Mouse (Mus musculus) limb, embryonic 10.5 days (tissue): ENCODE measurements around the gene Ano1. TPM values are rescaled to one million over a fixed set of nuclear protein-coding genes. Genes with fewer than 3 reads are reported as not detected.
A peak's percentile ranks its signal among the peaks of the same experiment; 100 is the strongest.

ENCODE experiments used
- DNase-seq: peaks from one replicate; pipeline ENCODE4 v3.0.0-alpha.2; 2017; ENCODE audit warnings: low spot score
- H3K27ac ChIP-seq: fragments of 300-500 bp; sonication (generic); 2 replicates; pipeline ENCODE4 v1.5.1; 2016; ENCODE audit warnings: mild to moderate bottlenecking
- H3K27me3 ChIP-seq: fragments of 300-500 bp; sonication (generic); 2 replicates; pipeline ENCODE4 v1.6.1; 2016; ENCODE audit warnings: low read depth, mild to moderate bottlenecking; ENCODE audit not compliant: poor library complexity, severe bottlenecking
- H3K36me3 ChIP-seq: fragments of 300-500 bp; sonication (generic); 2 replicates; pipeline ENCODE4 v1.6.1; 2016; ENCODE audit warnings: mild to moderate bottlenecking, moderate library complexity
- H3K4me1 ChIP-seq: fragments of 300-500 bp; sonication (generic); 2 replicates; pipeline ENCODE4 v1.6.1; 2016
- H3K4me3 ChIP-seq: fragments of 300-500 bp; sonication (generic); 2 replicates; pipeline ENCODE4 v1.5.1; 2016; ENCODE audit warnings: mild to moderate bottlenecking, moderate library complexity
- H3K9me3 ChIP-seq: fragments of 300-500 bp; sonication (generic); replicated peaks from 2 replicates; pipeline ENCODE4 v1.6.1; 2016; ENCODE audit warnings: mild to moderate bottlenecking
- WGBS: fragments of 180-500 bp; shearing (Covaris S2); methylation state at CpG from one replicate; pipeline ENCODE4 v1.1.7; 2016; 5-methylcytosine and 5-hydroxymethylcytosine counted together
- polyA plus RNA-seq: library from polyadenylated mRNA; unstranded; fragments of >200 nt; fragmentation: Nextera tagmentation; extraction: Ambion mirVana; gene quantifications from 2 replicates; pipeline ENCODE4 v1.2.1, GENCODE M21; 2016

The Ano1 gene
- polyA plus RNA-seq, 1 experiment from 2014 or later, result 3.1 TPM

DNA sequence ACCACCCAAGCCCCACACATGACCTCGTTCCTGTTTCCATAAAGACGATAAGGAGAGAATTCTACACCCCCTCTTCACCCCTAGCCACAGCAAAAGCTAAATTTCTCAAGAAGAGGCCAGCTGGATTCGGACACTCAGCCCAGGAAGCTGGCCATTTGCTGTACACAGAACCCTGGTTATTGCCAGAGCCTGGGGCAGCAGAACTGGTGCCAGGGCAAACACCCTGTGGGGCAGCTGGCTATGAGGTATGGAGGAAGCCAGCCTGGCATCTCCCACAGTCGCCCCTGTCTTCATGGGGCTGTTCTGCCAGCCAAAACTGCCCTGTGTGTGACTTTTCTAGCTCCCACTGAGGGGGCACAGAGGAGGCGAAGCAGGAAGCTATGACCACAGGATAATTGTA is 104.2 kb downstream of the Ano1 start:
- Histone ChIP-seq H3K9me3 (no peaks in the 10 kb centered on the region), H3K27me3 (no peaks in the 10 kb centered on the region), H3K4me3 (no peak overlapping the region), H3K4me1 (peaks cover 14% of the 10 kb centered on the region), H3K36me3 (no peaks in the 10 kb centered on the region), H3K27ac (peak overlapping the region; percentile 44)
- DNase-seq, result no peak
- WGBS, result 73% methylated on average over 5 of the region's 5 CpGs

DNA sequence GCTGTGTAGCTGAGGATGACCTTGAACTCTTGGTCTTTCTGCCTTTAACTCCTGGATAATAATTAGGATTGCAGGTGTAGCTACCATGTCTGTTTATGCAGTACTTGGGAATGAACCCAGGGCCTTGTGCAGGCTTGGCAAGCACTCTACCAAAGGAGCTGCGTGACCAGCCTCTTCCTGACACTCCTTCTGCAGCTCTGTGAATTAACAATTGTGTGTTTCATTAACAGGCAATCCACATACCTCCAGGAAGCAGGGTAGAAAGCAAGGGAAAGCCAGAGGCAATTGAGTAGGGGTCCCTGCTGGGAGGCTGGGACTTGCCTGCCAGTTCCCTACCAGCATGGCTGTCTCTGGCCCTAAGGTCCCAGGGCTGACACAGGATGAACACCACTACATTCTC is 111.0 kb downstream of the Ano1 start:
- WGBS, result 79% methylated on average over 1 of the region's 1 CpGs
- Histone ChIP-seq H3K4me1 (0 out of 2 replicates have a peak, but pooled peaks cover 3% of the 10 kb centered on the region), H3K9me3 (no peaks in the 10 kb centered on the region), H3K4me3 (no peak overlapping the region), H3K27ac (no peak overlapping the region), H3K27me3 (peaks cover 3% of the 10 kb centered on the region; the same call in 1 of the 2 replicates), H3K36me3 (no peaks in the 10 kb centered on the region)
- DNase-seq, result no peak

DNA sequence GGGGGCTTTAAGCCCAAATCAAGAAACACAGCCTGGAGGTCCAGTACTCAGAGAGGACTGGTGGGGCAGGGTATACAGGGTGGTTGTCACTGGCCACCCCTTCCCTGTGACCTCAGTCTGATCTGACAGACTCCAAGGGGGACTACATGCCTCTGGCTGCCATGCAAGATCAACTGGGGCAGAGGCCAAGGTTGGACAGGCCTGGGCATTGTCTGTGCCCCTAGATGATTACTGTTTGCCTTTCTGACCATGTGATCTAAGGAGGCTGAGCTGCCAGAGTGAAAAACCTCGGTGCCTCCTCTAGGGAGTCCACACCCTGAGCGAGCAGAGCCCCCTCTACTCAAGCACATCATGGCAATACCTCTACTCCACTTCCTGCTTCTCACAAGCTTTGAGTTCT is 115.8 kb downstream of the Ano1 start:
- no peak for DNase-seq
- 0 out of 2 replicates have a peak, but pooled peaks cover 10% of the 10 kb centered on the region for H3K4me1 ChIP-seq
- H3K36me3 ChIP-seq, result no peaks in the 10 kb centered on the region
- H3K4me3 ChIP-seq, result no peak overlapping the region
- peaks cover 3% of the 10 kb centered on the region; the same call in 1 of the 2 replicates for H3K27me3 ChIP-seq
- no peaks in the 10 kb centered on the region for H3K9me3 ChIP-seq
- 66% methylated on average over 2 of the region's 2 CpGs for WGBS
- H3K27ac ChIP-seq, result no peak overlapping the region

DNA sequence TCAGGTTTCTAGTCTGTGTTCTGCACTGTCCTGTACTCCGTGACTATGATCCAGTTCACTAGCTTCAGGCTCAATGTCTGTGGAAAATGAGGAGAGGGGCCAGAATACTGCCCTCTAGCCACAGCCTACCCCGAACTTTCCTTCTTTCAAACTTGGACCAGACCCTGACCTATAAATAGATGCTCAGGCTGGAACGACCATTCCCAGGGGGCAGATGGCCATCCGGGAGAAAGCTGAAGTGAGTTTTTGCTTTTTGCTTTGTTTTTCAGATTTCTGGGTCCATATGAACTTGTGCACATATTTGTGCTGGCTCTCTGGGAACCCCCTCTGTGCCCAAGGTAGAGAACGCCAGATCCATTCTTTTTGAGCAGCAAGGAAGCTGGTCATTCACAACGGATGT is 116.9 kb downstream of the Ano1 start:
- H3K9me3 ChIP-seq, result no peaks in the 10 kb centered on the region
- 0 out of 2 replicates have a peak, but pooled peaks cover 3% of the 10 kb centered on the region for H3K27me3 ChIP-seq
- DNase-seq, result no peak
- WGBS, result 82% methylated on average over 6 of the region's 6 CpGs
- H3K36me3 ChIP-seq, result no peaks in the 10 kb centered on the region
- H3K27ac ChIP-seq, result no peak overlapping the region
- H3K4me3 ChIP-seq, result no peak overlapping the region
- 0 out of 2 replicates have a peak, but pooled peaks cover 8% of the 10 kb centered on the region for H3K4me1 ChIP-seq

DNA sequence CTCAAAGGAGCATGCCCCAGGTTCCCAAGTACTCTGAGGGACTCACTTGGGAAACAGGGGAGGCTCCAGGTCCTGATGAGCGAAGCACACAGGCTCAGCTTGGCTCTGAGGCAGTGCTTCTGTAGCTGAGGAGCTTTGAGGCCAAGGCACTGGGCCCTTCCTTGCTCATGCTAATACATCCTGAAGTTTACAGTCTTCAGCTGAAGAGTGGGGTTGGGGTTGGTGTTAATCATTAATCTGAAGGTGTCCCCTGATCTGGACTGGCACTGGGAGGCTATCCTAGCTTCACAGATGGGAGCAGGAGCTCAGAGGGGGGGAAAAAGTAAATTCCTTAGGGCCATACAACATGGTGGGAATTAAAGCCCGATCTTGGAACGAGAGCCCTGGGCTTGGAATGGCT is 117.3 kb downstream of the Ano1 start:
- Histone ChIP-seq H3K4me1 (0 out of 2 replicates have a peak, but pooled peaks cover 8% of the 10 kb centered on the region), H3K4me3 (no peak overlapping the region), H3K27me3 (0 out of 2 replicates have a peak, but pooled peaks cover 3% of the 10 kb centered on the region), H3K9me3 (no peaks in the 10 kb centered on the region), H3K36me3 (no peaks in the 10 kb centered on the region), H3K27ac (no peak overlapping the region)
- WGBS, result 86% methylated on average over 3 of the region's 3 CpGs
- DNase-seq, result no peak

DNA sequence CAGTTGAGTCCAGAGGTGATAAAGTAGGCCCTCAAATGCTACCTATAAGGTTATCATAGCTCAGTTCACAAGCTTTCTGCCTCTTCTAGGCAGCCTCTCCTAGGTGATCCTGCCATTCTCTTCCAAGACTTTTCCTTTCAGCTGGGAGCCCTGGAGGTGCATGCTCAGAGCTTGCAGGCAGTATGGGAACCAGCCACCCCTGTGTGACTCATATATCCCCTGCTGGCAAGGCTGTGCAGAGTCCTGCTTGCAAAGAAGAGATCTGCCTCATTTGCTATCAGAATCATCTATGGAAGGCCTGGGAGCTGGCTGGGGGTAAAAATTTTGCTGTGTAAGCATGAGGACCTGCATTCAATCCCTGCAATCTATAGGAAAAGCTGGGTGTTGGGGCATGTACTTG is 119.5 kb downstream of the Ano1 start:
- DNase-seq, result no peak
- Histone ChIP-seq H3K27me3 (0 out of 2 replicates have a peak, but pooled peaks cover 3% of the 10 kb centered on the region), H3K36me3 (no peaks in the 10 kb centered on the region), H3K9me3 (no peaks in the 10 kb centered on the region), H3K4me3 (no peak overlapping the region), H3K4me1 (peaks cover 27% of the 10 kb centered on the region), H3K27ac (no peak overlapping the region)

DNA sequence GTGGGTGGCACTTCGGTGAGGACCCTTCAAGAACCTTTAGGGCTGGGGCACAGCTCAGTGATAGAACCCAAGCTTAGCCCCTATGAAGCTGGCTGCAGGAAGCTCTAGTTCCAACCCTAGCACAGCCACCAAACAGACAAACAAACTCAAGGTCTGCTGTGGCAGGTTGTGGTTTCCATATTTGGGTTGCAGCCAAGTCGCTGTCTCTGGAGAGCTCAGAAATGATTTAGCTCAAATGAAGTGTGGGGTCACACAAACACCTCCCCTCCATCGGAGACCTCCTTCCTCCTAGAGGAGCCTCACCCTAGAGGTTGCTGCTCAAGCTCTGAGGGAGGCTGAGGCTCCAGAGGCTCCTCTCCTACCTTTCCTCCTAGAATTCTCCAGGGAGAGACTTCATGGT is 121.2 kb downstream of the Ano1 start:
- no peaks in the 10 kb centered on the region for H3K36me3 ChIP-seq
- 0 out of 2 replicates have a peak, but pooled peaks cover 3% of the 10 kb centered on the region for H3K27me3 ChIP-seq
- no peak overlapping the region for H3K4me3 ChIP-seq
- peaks cover 26% of the 10 kb centered on the region for H3K4me1 ChIP-seq
- no peak for DNase-seq
- no peak overlapping the region for H3K27ac ChIP-seq
- 87% methylated on average over 3 of the region's 3 CpGs for WGBS
- no peaks in the 10 kb centered on the region for H3K9me3 ChIP-seq

DNA sequence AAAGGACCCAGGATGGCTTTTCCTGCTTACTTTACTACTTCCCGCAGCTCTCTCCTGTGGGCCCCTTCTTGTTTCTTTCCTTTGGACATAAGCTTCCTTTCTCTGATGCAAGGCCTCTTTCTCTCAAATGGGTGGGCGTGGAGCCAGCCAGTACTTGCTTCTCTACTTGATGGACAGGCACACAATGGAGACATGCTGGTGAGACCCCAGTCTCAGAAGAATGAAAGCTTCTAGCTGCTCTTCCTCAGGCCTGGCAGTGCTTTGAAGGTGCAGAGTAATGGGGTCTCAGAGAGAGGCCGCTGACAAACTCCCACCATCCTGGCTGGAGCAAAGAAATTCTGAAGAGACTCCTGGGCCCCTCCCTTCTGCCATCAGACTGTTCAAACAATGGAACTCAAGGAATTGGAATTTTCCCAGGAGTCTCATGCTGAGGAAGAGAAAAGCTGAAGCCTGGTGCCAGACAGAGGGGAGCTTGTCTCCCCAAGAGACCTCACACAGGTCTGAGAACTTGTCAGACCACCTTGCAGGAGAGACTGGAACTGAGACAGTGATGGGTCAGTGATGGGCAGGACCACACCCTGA is 123.3 kb downstream of the Ano1 start:
- no peak for DNase-seq
- H3K27ac ChIP-seq, result no peak overlapping the region
- no peaks in the 10 kb centered on the region for H3K36me3 ChIP-seq
- peaks cover 20% of the 10 kb centered on the region for H3K4me1 ChIP-seq
- H3K9me3 ChIP-seq, result no peaks in the 10 kb centered on the region
- 29% methylated on average over 3 of the region's 3 CpGs for WGBS
- no peak overlapping the region for H3K4me3 ChIP-seq
- H3K27me3 ChIP-seq, result 0 out of 2 replicates have a peak, but pooled peaks cover 3% of the 10 kb centered on the region

DNA sequence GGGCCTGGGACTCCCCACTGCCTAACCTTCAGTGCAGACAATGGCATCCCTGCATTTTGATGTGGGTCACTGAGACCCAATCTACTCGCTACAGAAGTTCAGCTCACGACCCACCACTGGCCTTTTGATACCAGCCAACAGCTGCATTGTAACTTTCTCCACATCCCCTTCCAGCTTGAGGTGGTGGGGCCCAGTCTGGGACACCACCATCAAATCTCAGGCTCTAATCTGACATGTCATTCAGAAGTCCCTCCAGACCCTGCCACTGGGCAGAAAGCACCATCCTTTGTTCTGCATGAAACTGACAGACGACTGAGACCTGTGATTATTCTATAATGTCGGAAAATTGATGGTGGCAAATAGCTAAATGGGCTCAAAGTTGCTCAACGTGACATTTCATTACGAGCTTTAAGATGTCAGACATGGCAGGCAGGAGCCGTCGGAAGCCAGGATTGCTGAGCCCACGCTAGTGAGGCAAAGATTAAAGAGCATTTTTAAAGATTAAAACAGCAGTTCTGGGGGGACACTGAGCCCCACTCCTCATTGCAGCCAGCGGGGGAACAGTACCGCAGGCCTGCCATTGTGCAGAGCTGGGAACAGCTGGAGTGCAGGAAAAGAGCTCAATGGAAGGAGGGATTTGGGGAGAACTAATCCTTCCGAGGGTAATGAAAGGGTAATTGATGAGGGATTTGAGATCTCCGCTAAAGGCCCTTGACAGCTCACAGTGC is 124.0 kb downstream of the Ano1 start:
- Histone ChIP-seq H3K36me3 (no peaks in the 10 kb centered on the region), H3K4me1 (peaks cover 20% of the 10 kb centered on the region), H3K9me3 (no peaks in the 10 kb centered on the region), H3K27me3 (0 out of 2 replicates have a peak, but pooled peaks cover 3% of the 10 kb centered on the region), H3K4me3 (no peak overlapping the region), H3K27ac (no peak overlapping the region)
- 36% methylated on average over 13 of the region's 13 CpGs for WGBS
- DNase-seq, result no peak

DNA sequence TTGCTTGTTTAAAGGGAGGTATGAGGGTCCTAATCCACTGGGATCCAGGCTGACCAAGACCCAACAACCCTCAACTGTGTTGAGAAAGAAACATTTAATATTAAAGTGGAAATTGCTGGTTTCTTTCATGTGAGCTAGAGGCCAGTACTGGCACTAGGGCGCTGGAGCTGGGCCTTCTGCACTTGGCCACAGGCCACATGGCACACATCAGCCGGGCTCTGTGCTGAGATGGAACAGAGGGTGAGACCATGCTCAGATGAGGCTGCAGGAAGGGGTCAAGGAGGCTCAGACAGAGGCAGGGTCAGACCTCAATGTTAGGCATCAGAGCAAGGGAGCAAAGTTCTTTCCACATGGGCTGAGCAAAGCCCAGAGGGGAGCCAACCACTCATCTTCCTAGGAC is 125.7 kb downstream of the Ano1 start:
- Histone ChIP-seq H3K27ac (no peak overlapping the region), H3K4me1 (peaks cover 25% of the 10 kb centered on the region), H3K36me3 (no peaks in the 10 kb centered on the region), H3K27me3 (0 out of 2 replicates have a peak, but pooled peaks cover 3% of the 10 kb centered on the region), H3K4me3 (no peak overlapping the region), H3K9me3 (no peaks in the 10 kb centered on the region)
- DNase-seq, result no peak
- 85% methylated on average over 2 of the region's 2 CpGs for WGBS

DNA sequence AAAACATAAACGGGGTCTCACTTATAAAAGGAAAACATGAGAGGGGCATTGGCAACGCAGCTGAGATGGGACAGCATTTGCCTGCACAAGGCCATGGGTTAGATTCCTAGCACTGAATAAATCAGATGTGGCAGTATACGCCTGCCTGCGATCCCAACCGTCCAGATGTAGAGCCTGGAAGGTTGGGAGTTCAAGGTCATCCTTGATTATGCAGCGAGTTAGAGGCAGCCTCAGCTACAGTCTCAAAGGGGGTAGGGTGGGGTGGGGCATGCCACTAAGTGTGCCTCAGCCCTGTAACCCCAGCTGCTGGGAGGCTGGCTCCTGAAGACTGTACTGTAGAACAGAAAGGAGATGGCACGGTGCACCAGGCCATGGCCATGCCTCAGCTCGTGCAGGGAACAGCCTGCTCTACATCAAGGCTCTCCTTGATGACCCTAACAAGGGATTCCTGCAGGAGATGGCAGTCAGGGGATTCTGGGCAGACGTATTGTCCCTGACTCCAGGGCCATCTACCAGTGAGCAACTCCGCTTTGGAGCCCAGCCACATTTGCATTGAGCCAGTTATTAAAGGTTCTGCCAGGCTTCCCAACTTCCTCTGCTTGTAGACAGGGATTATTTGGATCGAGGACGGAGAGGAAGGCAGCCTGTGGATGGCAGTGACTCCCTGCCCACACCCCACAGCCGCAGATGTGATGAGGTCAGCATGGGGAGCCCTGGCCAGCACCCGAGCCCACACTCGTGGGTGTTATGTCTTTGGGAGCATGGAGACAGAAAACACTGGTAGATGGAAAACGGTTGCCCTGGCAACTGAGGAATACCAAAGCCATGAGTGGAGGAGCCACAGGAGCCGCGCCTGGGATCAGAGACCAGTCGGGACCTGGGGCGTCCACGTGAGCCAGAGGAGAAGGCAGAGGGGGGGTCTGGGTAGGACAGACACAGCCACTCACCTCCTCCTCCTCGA is 130.8 kb downstream of the Ano1 start:
- no peak overlapping the region for H3K4me3 ChIP-seq
- no peaks in the 10 kb centered on the region for H3K36me3 ChIP-seq
- 73% methylated on average over 22 of the region's 22 CpGs for WGBS
- peaks cover 14% of the 10 kb centered on the region; the same call in 1 of the 2 replicates for H3K4me1 ChIP-seq
- no peaks in the 10 kb centered on the region for H3K27me3 ChIP-seq
- H3K9me3 ChIP-seq, result no peaks in the 10 kb centered on the region
- H3K27ac ChIP-seq, result 0 out of 2 replicates have a peak overlapping the region, but pooled peaks have one; percentile 36
- DNase-seq, result no peak

DNA sequence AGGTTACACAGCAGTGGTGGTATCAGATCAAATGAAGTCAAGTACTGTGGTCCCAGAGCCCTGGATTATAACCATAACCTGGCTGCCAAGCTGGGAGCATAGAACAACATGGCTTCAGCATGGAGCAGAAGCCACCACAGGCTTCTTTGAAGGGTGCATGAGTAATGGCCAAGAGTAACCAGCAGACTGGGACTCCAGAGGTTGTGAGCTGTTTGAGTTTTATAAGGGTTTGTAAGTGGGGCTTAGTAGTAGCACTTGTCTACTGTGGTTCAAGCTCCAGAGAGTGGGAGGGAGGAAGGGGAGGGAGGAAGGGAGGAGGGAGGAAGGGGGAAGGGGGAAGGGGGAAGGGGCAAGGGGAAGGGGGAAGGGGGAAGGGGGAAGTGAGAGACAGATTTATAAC is 131.5 kb downstream of the Ano1 start:
- no peak overlapping the region for H3K4me3 ChIP-seq
- no peaks in the 10 kb centered on the region for H3K9me3 ChIP-seq
- H3K27me3 ChIP-seq, result no peaks in the 10 kb centered on the region
- DNase-seq, result no peak
- peaks cover 14% of the 10 kb centered on the region; the same call in 1 of the 2 replicates for H3K4me1 ChIP-seq
- no peaks in the 10 kb centered on the region for H3K36me3 ChIP-seq
- H3K27ac ChIP-seq, result no peak overlapping the region
